Mouse (Mus musculus) intestine, embryonic 16.5 days (tissue): ENCODE data around the gene Aff1. TPM values are rescaled to one million over a fixed set of nuclear protein-coding genes. Genes with fewer than 3 reads are reported as not detected.
A peak's percentile ranks its signal among the peaks of the same experiment; 100 is the strongest.

ENCODE experiments used
- ATAC-seq: fragments of 200-750 bp; cut with Nextera tagmentation; 2 replicates; pipeline ENCODE4 v1.8.0; 2017; ENCODE audit warnings: moderate TSS enrichment, moderate library complexity
- H3K27ac ChIP-seq: fragments of 300-500 bp; sonication (generic); 2 replicates; pipeline ENCODE4 v1.5.1; 2014; ENCODE audit warnings: mild to moderate bottlenecking, low read length
- H3K27me3 ChIP-seq: fragments of 300-500 bp; sonication (generic); replicated peaks from 2 replicates; pipeline ENCODE4 v1.6.1; 2014; ENCODE audit warnings: low read length, control low read depth, mixed read lengths; ENCODE audit not compliant: control insufficient read depth, insufficient read depth
- H3K36me3 ChIP-seq: fragments of 300-500 bp; sonication (generic); 2 replicates; pipeline ENCODE4 v1.6.1; 2014; ENCODE audit warnings: low read length, control low read depth; ENCODE audit not compliant: control insufficient read depth, insufficient read depth
- H3K4me1 ChIP-seq: fragments of 300-500 bp; sonication (generic); 2 replicates; pipeline ENCODE4 v1.6.1; 2014; ENCODE audit warnings: low read length, control low read depth, mixed read lengths; ENCODE audit not compliant: control insufficient read depth, insufficient read depth
- H3K4me2 ChIP-seq: fragments of 300-500 bp; sonication (generic); 2 replicates; pipeline ENCODE4 v1.6.1; 2014; ENCODE audit warnings: low read depth, low read length, control low read depth
- H3K4me3 ChIP-seq: fragments of 300-500 bp; sonication (generic); 2 replicates; pipeline ENCODE4 v1.5.1; 2014; ENCODE audit warnings: mild to moderate bottlenecking, low read length
- H3K9ac ChIP-seq: fragments of 300-500 bp; sonication (generic); 2 replicates; pipeline ENCODE4 v1.6.1; 2014; ENCODE audit warnings: low read depth, low read length
- H3K9me3 ChIP-seq: fragments of 300-500 bp; sonication (generic); 2 replicates; pipeline ENCODE4 v1.6.1; 2016; ENCODE audit warnings: low read length, control low read depth; ENCODE audit not compliant: control insufficient read depth
- WGBS: fragments of 180-500 bp; shearing (Covaris S2); extraction: QIAGEN DNeasy Blood & Tissue Kit; methylation state at CpG from one replicate; pipeline ENCODE4 v1.1.7; 2014; 5-methylcytosine and 5-hydroxymethylcytosine counted together
- polyA plus RNA-seq: library from polyadenylated mRNA; unstranded; fragments of >200 nt; fragmentation: Nextera tagmentation; extraction: Ambion mirVana; gene quantifications from 2 replicates; pipeline ENCODE4 v1.2.1, GENCODE M21; 2015

Aff1 gene
- polyA plus RNA-seq, 1 experiment from 2014 or later, result 3.9 TPM

DNA sequence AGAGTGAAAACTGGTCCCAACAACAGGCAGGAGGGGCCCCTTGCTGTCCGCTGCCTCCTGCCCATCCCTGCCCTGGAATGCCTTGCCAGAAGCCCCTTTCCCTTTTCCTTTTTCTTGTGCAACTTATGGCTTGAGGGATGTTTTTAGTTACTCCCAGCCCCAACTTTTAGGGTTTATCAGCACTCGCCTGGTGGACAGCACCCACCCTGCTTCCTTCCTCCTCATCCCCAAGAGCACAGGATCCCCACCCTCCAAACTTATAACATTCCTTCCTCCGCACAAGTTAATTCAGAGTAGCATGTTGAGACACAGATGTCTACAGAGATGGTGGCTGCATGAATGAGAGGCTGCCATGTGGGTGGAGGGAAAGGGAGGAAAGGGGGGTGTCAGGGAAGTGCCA lies 103.9 kb downstream of the Aff1 start:
- WGBS, result 76% methylated on average over 3 of the region's 3 CpGs
- no peak overlapping the region for H3K27ac ChIP-seq
- no peak for ATAC-seq
- H3K9me3 ChIP-seq, result no peaks in the 10 kb centered on the region
- no peak overlapping the region for H3K4me3 ChIP-seq
- no peaks in the 10 kb centered on the region for H3K27me3 ChIP-seq
- H3K4me1 ChIP-seq, result peaks cover 10% of the 10 kb centered on the region
- no peak overlapping the region for H3K9ac ChIP-seq
- no peaks in the 10 kb centered on the region for H3K36me3 ChIP-seq
- H3K4me2 ChIP-seq, result no peak overlapping the region

DNA sequence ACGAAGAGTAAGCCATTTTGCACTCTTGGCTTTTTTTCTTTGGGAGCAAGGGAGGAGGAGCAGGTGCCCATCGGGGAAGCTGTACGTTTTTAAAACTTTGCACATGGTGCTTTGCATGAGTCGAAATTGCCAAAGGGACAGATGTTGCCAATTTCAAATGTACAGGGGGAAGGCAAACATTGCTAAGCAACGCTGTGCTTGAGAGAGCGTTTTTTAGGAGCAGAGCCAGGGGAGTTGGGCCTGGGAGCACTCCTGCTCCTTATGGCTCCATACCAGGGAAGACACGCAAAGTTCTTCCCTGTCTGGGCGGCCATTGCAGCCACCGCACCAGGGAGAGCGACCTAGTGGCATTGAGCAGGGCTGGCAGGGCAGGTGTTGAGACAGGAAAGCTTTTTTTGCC lies 105.6 kb downstream of the Aff1 start:
- H3K4me1 ChIP-seq, result peaks cover 10% of the 10 kb centered on the region
- no peak overlapping the region for H3K9ac ChIP-seq
- 0 out of 2 replicates have a peak, but pooled peaks have one; percentile 3 for ATAC-seq
- 72% methylated on average over 10 of the region's 10 CpGs for WGBS
- H3K36me3 ChIP-seq, result no peaks in the 10 kb centered on the region
- H3K4me3 ChIP-seq, result no peak overlapping the region
- H3K27me3 ChIP-seq, result no peaks in the 10 kb centered on the region
- no peak overlapping the region for H3K4me2 ChIP-seq
- H3K27ac ChIP-seq, result no peak overlapping the region
- H3K9me3 ChIP-seq, result no peaks in the 10 kb centered on the region

DNA sequence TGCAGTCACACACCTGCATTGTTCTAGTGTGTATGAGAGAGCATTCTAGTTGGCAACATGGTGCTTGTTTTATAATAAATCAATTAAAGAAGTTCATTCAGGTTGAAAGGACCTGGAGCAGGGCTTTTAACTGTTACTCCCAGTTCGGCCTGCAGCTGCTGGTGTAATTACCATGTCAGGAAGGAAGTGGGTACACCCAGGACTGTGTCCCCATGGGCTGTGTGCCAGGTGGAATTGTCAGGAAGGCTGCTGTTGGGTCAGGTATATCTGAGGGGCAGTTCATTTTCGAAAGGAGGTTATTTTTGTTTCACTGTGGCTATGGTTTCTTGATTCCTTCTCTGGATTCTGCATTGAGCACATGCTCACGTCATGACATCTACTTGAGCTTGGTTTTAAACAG lies 107.3 kb downstream of the Aff1 start:
- Histone ChIP-seq H3K9me3 (no peaks in the 10 kb centered on the region), H3K9ac (no peak overlapping the region), H3K36me3 (no peaks in the 10 kb centered on the region), H3K4me3 (no peak overlapping the region), H3K4me1 (peaks cover 10% of the 10 kb centered on the region), H3K27ac (no peak overlapping the region), H3K27me3 (no peaks in the 10 kb centered on the region), H3K4me2 (no peak overlapping the region)
- no peak; the same call in 1 of the 2 replicates for ATAC-seq
- WGBS, result 75% methylated on average over 3 of the region's 3 CpGs

DNA sequence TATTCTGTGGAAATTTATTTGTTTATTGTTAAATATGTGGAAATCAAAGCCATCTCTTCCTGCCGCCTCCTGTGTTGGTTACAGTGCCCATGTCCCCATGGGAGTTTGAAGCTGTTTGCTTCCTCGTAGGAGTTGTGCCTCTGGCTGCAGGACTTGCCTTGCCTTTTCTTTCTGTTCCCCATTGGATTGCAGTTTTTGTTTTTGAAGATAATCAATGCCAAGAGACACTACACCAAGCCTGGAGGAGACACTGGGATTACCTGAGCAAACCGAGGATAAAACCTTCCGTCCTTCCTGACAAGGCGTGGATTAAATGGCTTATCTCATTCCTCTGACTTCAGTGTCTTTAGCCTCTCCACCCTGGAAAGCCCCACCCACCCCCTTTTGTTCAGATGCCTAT lies 107.8 kb downstream of the Aff1 start:
- H3K36me3 ChIP-seq, result no peaks in the 10 kb centered on the region
- peaks cover 10% of the 10 kb centered on the region for H3K4me1 ChIP-seq
- H3K9ac ChIP-seq, result no peak overlapping the region
- H3K27me3 ChIP-seq, result no peaks in the 10 kb centered on the region
- H3K27ac ChIP-seq, result no peak overlapping the region
- H3K9me3 ChIP-seq, result no peaks in the 10 kb centered on the region
- H3K4me3 ChIP-seq, result no peak overlapping the region
- WGBS, result 64% methylated on average over 5 of the region's 5 CpGs
- H3K4me2 ChIP-seq, result no peak overlapping the region
- ATAC-seq, result no peak

DNA sequence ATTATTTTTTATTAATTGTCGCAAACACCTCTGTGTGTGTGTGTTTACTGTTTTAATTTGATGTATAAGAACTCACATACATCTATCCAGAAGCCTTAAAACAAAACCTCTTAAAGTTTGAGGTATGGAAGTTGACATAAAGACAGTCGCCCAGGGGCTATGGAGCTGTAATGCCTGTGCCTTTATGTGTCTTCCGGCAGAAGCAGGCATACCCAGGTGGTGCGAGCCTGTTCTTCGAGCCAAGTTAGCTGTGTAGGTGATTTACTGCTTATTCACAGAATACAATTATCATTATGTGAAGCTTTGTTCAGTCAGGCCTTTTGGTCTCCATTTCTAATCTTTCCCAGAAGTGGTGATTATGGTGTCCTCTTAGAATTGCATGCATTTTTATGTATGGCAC lies 111.2 kb downstream of the Aff1 start:
- Histone ChIP-seq H3K4me3 (no peak overlapping the region), H3K9me3 (no peaks in the 10 kb centered on the region), H3K36me3 (no peaks in the 10 kb centered on the region), H3K4me1 (peaks cover 12% of the 10 kb centered on the region), H3K4me2 (no peak overlapping the region), H3K9ac (no peak overlapping the region), H3K27me3 (no peaks in the 10 kb centered on the region), H3K27ac (no peak overlapping the region)
- WGBS, result 79% methylated on average over 5 of the region's 5 CpGs
- ATAC-seq, result no peak

DNA sequence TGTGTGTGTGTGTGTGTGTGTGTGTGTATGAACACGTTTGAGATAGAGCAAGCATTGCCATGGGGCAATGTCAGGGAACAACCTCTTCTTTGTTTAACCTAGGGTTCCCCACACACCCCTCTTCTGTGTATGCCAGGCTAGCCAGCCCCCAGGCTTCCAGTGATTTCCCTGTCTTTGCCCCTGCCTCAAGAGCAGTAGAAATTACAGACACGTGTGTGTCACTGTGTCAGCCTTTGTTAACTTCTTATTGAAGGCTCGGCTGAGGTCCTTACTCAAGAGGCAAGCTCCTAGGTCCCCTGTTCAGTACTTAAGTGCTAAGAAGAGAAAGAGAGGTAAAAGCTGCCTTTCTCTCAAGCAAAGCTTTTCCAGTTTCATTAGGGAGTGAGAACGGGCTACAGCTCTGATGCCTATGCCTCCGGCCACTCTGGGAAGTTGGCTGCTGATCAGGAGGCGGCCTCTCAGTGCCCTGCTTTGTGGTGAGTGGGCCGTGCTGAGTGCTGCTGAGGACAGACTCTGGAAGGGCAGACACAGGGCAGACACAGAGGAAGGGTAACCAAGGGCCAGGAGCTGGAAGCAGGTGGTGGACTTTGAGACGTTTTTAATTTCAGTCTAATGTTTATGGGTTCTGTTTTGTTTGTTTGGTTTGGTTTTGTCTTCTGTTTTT lies 111.9 kb downstream of the Aff1 start:
- Histone ChIP-seq H3K27ac (no peak overlapping the region), H3K9me3 (no peaks in the 10 kb centered on the region), H3K27me3 (no peaks in the 10 kb centered on the region), H3K36me3 (no peaks in the 10 kb centered on the region), H3K4me3 (no peak overlapping the region), H3K4me1 (peaks cover 11% of the 10 kb centered on the region), H3K4me2 (no peak overlapping the region), H3K9ac (no peak overlapping the region)
- ATAC-seq, result no peak
- WGBS, result 43% methylated on average over 8 of the region's 8 CpGs

DNA sequence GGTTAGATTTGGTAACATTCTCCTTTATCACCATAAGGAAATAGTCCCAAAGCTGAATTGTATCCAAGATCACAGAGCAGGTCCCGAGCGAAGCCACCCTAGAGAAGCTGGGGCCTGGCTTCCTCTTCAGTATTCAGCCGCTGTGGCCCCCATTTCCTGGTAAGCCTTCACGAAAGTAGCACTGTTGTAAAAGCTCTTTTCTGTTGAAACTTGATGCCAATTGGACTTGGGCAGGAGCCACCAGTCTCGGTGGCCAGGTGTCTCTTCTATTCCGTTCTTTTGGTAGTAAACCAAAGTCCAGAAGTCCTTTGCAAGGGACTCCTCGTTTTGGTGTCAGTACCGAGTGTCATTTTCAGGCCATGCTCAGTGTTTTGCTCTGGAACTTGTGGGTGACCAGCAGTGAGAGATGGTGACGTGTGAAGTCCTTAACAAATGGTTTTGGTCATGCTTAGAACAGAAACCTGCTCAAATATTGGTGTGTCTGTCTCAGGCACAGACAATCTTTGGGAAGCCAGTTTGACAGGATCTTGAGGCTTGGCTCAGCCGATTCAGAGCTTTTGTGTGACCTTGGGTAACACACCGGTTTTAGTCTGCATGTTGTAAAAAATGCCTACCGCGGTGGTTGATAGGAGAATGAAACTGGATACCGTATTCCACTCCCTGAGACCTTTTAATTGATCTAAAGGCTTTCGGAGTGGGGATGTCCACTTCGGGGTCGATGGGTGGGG lies 114.8 kb downstream of the Aff1 start:
- Histone ChIP-seq H3K4me2 (peak overlapping the region; percentile 8), H3K36me3 (no peaks in the 10 kb centered on the region), H3K9ac (no peak overlapping the region), H3K27me3 (no peaks in the 10 kb centered on the region), H3K4me3 (no peak overlapping the region), H3K27ac (peak overlapping the region; percentile 31), H3K9me3 (no peaks in the 10 kb centered on the region), H3K4me1 (peaks cover 8% of the 10 kb centered on the region)
- whole genome bisulfite sequencing, result 57% methylated on average over 17 of the region's 17 CpGs
- peak; percentile 65 for ATAC-seq

DNA sequence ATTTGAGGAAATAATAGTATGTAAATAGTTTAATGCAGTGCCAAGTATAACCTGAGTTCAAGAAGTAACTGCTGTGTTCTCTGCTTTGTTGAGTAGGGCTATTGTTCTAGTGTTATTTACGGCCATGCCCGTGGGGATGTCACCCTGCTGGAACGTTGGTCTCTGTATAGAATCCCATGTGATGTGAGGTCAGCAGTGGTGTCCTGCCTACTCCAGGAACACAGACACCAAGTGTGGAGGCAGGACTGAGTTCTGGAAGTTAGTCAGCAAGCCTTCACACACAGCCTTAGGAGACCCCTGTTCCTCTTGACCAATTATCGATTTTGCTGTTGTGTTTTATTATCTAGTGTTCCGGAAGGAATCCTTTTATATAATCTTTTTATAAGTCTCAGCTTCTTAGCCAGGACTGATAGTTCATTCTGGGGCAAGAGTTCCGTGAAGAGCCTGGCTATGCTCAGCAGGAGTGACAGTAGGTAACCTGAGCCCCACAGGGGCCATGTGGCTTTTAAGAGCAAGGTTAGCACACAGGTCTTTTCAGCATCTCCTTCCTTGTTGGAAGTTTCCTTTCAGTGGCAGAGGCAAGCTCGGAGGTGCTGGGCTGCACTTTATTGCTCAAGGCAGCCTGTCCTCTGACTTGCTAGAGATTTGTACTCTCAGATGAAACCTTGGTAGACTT lies 115.6 kb downstream of the Aff1 start:
- Histone ChIP-seq H3K4me1 (peaks cover 8% of the 10 kb centered on the region), H3K4me2 (no peak overlapping the region), H3K27ac (no peak overlapping the region), H3K9ac (no peak overlapping the region), H3K27me3 (no peaks in the 10 kb centered on the region), H3K9me3 (no peaks in the 10 kb centered on the region), H3K4me3 (no peak overlapping the region), H3K36me3 (no peaks in the 10 kb centered on the region)
- peak; percentile 44 for ATAC-seq
- 41% methylated on average over 7 of the region's 7 CpGs for WGBS

DNA sequence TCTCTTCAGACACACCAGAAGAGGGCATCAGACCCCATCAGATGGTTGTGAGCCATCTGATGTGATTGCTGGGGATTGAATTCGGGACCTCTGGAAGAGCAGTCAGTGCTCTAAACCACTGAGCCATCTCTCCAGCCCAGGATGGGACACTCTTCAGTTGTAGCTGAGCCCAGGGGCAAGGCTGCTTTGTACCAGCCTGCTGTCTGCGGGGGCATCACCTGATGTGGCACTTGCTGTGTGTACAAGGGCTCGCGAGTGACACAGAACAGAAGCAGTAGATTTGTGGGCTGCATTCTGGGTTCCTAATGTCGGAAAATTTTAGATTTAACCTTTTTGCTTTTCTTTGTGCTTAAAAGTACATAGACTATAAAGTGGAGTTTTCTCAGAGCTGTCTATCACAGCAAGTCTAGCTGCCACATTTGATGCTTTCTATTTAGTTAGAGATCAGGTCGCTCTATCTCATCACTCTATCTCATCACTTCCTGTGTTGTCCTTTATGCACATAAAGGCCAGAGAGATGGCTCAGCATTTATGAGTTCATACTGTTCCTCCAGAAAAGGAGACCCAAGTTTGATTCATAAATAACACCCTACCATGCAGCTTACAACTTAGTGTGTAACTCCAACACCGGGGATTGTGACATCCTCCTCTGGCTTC lies 117.6 kb downstream of the Aff1 start:
- 93% methylated on average over 7 of the region's 7 CpGs for WGBS

More for the DNA sequence above, 117.6 kb downstream of the Aff1 start:
- no peaks in the 10 kb centered on the region for H3K27me3 ChIP-seq
- no peaks in the 10 kb centered on the region for H3K9me3 ChIP-seq
- H3K4me1 ChIP-seq, result peaks cover 16% of the 10 kb centered on the region
- H3K4me3 ChIP-seq, result no peak overlapping the region
- H3K9ac ChIP-seq, result no peak overlapping the region
- H3K4me2 ChIP-seq, result no peak overlapping the region
- H3K27ac ChIP-seq, result no peak overlapping the region
- ATAC-seq, result no peak
- no peaks in the 10 kb centered on the region for H3K36me3 ChIP-seq
